Mouse (Mus musculus): Measurements from ENCODE around the gene Dnajb8. TPM values are rescaled to one million over a fixed set of nuclear protein-coding genes. Genes with fewer than 3 reads are reported as not detected.

The Dnajb8 gene
- total and polyA plus RNA-seq, 3 experiments: not detected

GRCm38 (mm10) chr6:88208321-88208720 lies 13.7 kb upstream of the Dnajb8 start:
- H3K27me3 ChIP-seq (replicated peaks): peaks cover 21% of the 10 kb centered on the region
- H3K9ac ChIP-seq (ENCODE audit: insufficient read depth, low read depth): no peak overlapping the region
- no peak overlapping the region for H3K4me3 ChIP-seq (replicated peaks in 1 of 3; ENCODE audit: low read depth in 2 of 3, low read length in 2 of 3, poor library complexity in 1 of 3)
- H3K79me2 ChIP-seq (replicated peaks; ENCODE audit: control insufficient read depth, extremely low read depth, insufficient read depth, poor library complexity, severe bottlenecking): no peaks in the 10 kb centered on the region
- no peak overlapping the region for H3K4me2 ChIP-seq (ENCODE audit: insufficient read depth, low read depth, poor library complexity, severe bottlenecking)
- H3K4me1 ChIP-seq (ENCODE audit: control insufficient read depth in 1 of 2, insufficient read depth in 2 of 2): peaks cover 0 to 17% of the 10 kb centered on the region in 2 experiments; a peak in 3 of 4 replicates
- no peak for DNase-seq (ENCODE audit: extremely low read depth)
- no peaks in the 10 kb centered on the region for H3K36me3 ChIP-seq (replicated peaks in 1 of 2; ENCODE audit: control insufficient read depth in 1 of 2, insufficient read depth in 1 of 2, low read length in 1 of 2)
- no peak overlapping the region for H3K27ac ChIP-seq (ENCODE audit: insufficient read depth, low read depth)
- no peak for TF ChIP-seq ZC3H11A (IDR thresholded peaks at IDR 0.05; ENCODE audit: low read depth, low read length)
- no peak for TF ChIP-seq MAX (IDR thresholded peaks at IDR 0.05; ENCODE audit: low read length)
- no peak for TF ChIP-seq ELF1 (IDR thresholded peaks at IDR 0.05; ENCODE audit: low read depth, low read length)
- no peak for TF ChIP-seq POLR2AphosphoS2 (IDR thresholded peaks at IDR 0.05; ENCODE audit: low read depth, low read length)
- no peak for TF ChIP-seq RCOR1 (conservative IDR thresholded peaks at IDR 0.05; ENCODE audit: low read depth, low read length)
- TF ChIP-seq SMC3 (IDR thresholded peaks at IDR 0.05; ENCODE audit: low read depth, low read length): no peak
- no peak for TF ChIP-seq RAD21 (IDR thresholded peaks at IDR 0.05; ENCODE audit: low read depth, low read length)
- TF ChIP-seq MXI1 (IDR thresholded peaks at IDR 0.05; ENCODE audit: low read depth, low read length): no peak
- no peak for TF ChIP-seq MEF2A (IDR thresholded peaks at IDR 0.05; ENCODE audit: borderline replicate concordance, low read depth, low read length)
- TF ChIP-seq HCFC1 (IDR thresholded peaks at IDR 0.05; ENCODE audit: low read depth, low read length): no peak
- no peak for TF ChIP-seq TBP (conservative IDR thresholded peaks at IDR 0.05; ENCODE audit: low read depth, low read length)
- TF ChIP-seq BHLHE40 (IDR thresholded peaks at IDR 0.05; ENCODE audit: low read depth, low read length): no peak
- dilution Hi-C loops (cut with MboI; ENCODE audit: extremely low pct_ligation_motif_present, extremely low pct_unique_long_range_greater_than_20kb, low sequenced_read_pairs): no loop called here
- in situ Hi-C loops (cut with MboI; ENCODE audit: low pct_ligation_motif_present, low pct_unique_long_range_greater_than_20kb, low sequenced_read_pairs): no loop called here
- H3K9me3 ChIP-seq (replicated peaks; ENCODE audit: low read length): no peaks in the 10 kb centered on the region

GRCm38 (mm10) chr6:88209453-88209852 lies 12.6 kb upstream of the Dnajb8 start:
- no peak for DNase-seq (ENCODE audit: extremely low read depth)
- Histone ChIP-seq H3K9ac (ENCODE audit: insufficient read depth, low read depth) (no peak overlapping the region), H3K79me2 (replicated peaks; ENCODE audit: control insufficient read depth, extremely low read depth, insufficient read depth, poor library complexity, severe bottlenecking) (no peaks in the 10 kb centered on the region), H3K4me2 (ENCODE audit: insufficient read depth, low read depth, poor library complexity, severe bottlenecking) (no peak overlapping the region), H3K36me3 (replicated peaks in 1 of 2; ENCODE audit: control insufficient read depth in 1 of 2, insufficient read depth in 1 of 2, low read length in 1 of 2) (no peaks in the 10 kb centered on the region), H3K9me3 (replicated peaks; ENCODE audit: low read length) (no peaks in the 10 kb centered on the region), H3K4me3 (replicated peaks in 1 of 3; ENCODE audit: low read depth in 2 of 3, low read length in 2 of 3, poor library complexity in 1 of 3) (no peak overlapping the region), H3K27ac (ENCODE audit: insufficient read depth, low read depth) (no peak overlapping the region), H3K4me1 (ENCODE audit: control insufficient read depth in 1 of 2, insufficient read depth in 2 of 2) (peaks cover 0 to 16% of the 10 kb centered on the region in 2 experiments; a peak in 2 of 4 replicates), H3K27me3 (replicated peaks) (peaks cover 11% of the 10 kb centered on the region)
- in situ Hi-C loops (cut with MboI; ENCODE audit: low pct_ligation_motif_present, low pct_unique_long_range_greater_than_20kb, low sequenced_read_pairs) (no loop called here), dilution Hi-C loops (cut with MboI; ENCODE audit: extremely low pct_ligation_motif_present, extremely low pct_unique_long_range_greater_than_20kb, low sequenced_read_pairs) (no loop called here)
- TF ChIP-seq PAX5 (IDR thresholded peaks at IDR 0.05; ENCODE audit: low read length): no peak
- TF ChIP-seq USF1 (IDR thresholded peaks at IDR 0.05; ENCODE audit: low read depth, low read length): no peak
- TF ChIP-seq POLR2AphosphoS2 (IDR thresholded peaks at IDR 0.05; ENCODE audit: low read depth, low read length): no peak
- no peak for TF ChIP-seq ZMIZ1 (IDR thresholded peaks at IDR 0.05; ENCODE audit: low read depth, low read length)
- no peak for TF ChIP-seq GABPA (IDR thresholded peaks at IDR 0.05; ENCODE audit: insufficient replicate concordance, low read depth, low read length)
- no peak for TF ChIP-seq USF2 (conservative IDR thresholded peaks at IDR 0.05; ENCODE audit: low read depth, low read length)
- TF ChIP-seq SMC3 (IDR thresholded peaks at IDR 0.05; ENCODE audit: low read depth, low read length): no peak
- no peak for TF ChIP-seq MYC (IDR thresholded peaks at IDR 0.05; ENCODE audit: low read depth, low read length)
- TF ChIP-seq POLR2A (IDR thresholded peaks at IDR 0.05; ENCODE audit: low read depth, low read length): no peak
- no peak for TF ChIP-seq TBP (conservative IDR thresholded peaks at IDR 0.05; ENCODE audit: low read depth, low read length)
- TF ChIP-seq TCF12 (IDR thresholded peaks at IDR 0.05; ENCODE audit: low read depth, low read length): no peak
- no peak for TF ChIP-seq MAFK (IDR thresholded peaks at IDR 0.05; ENCODE audit: insufficient replicate concordance, low read length)

All from CH12.LX (cell line).